Mouse (Mus musculus) forelimb bud, embryonic 11.5 days (tissue): ENCODE results near the gene Rpgrip1l.

ENCODE experiments used
- DNase-seq: peaks from one replicate; pipeline ENCODE4 v3.0.0-alpha.2; 2012; ENCODE audit warnings: low read depth, low spot score

The Rpgrip1l gene

DNA sequence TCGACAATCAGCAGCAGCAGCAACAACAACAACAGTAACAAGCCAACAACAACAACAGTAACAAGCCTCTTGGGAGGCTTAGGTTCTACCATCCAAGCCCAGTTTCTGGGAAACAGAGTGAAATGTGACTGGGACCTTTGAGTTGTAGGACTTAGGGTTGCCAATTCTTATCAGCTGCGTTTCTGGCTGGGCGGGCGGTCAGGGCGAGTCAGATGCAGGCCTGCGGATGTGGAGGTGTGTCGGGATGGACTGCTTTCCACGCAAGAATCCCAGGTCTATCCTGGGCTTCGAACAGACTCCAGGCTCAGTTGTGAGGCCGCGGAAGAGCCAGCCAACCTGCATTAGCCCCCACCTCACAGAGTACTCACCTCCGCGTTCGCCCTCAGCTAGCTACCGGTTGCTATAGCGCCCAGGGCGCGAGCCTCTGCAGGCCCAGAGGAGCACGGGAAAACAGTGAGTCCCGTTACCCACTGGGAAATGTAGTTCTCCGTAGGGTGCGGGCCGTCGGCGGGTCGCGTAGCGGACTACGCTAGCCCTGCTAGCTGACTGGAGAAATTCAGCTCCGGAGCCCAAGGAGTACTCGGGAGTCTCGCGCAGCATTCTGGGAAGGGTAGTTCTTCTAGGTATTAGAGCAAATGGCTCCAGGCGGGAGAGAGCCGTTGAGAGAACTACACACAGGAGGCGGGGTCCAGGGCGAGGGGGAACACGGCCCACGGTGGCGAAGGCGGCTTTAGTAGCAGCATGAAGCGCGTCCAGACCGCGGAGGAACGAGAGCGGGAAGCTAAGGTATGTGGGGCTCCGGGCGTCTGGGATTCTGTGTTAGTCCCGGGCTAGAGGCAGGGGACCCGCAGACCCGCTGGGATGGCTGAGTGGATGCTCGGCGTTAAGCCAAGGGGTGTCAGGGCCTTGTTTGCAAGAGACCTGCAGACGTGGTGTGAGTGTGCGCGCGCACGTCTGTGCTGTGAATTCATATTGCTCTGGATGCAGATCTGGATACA lies at the start of gene Rpgrip1l, which contains the start of gene Fto:
Gene Rpgrip1l (minus strand): TSS at position 428 of the 998 bp plus-strand sequence.
Gene Fto (plus strand): TSS at position 691 of the 998 bp plus-strand sequence.
- peak; percentile 99 for DNase-seq

- DNase-seq: no peak
Observed at GRCm38 (mm10) chr8:91360644-91361357, 47.7 kb upstream of the Rpgrip1l start.

DNA sequence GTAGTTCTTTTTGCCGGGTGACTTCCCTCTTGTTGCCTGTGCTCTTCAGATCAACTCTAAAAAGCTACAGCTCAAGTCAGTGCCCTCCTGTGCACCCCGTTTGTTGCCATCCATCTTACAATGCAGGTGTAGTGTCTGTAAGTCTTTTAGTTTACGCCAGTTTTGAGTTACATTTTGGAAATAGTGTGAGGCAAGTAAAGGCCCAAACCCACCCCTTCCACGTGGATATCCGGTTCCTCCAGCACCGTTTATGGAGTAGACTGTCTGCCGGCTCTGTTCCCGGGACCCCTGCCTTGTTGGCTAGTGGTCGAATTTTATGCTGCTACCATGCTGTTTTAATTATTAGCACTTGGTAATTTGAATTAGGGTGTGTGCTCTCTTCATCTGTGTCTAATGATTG lies 46.4 kb upstream of the Rpgrip1l start:
- DNase-seq: no peak

GRCm38 (mm10) chr8:91358016-91358415 lies 45.0 kb upstream of the Rpgrip1l start:
- no peak for DNase-seq

GRCm38 (mm10) chr8:91357493-91358014 lies 44.5 kb upstream of the Rpgrip1l start:
- DNase-seq: no peak

- no peak for DNase-seq
Observed at GRCm38 (mm10) chr8:91355956-91356699, 43.1 kb upstream of the Rpgrip1l start.

DNA sequence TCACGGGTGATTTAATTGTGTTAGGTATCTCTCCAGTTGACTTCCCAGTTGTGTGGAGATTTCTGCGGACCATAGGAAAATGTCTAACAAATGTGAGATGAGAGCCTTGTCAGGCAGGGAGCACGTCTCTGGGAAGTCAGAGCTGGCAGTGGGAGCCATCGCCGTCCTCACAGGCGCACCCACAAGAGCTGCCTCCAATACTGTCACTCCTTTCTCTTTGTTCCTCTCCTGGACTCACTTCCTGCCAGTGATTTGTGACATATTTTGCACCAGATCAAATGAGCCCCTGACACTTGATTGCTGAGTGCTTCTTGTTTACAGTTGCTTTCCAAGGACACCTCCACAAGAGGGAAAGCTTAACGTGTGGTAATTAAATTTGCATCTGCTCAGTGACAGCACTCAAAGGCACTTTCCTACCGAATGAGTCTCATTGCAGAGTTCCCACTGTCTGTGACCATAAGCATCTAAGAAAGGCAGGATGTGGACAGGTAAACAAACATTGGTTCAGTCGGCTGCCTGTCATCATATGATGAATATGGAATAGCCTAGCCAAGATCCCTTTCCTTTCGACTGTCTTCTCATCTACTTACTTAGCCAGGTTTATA lies 42.3 kb upstream of the Rpgrip1l start:
- no peak for DNase-seq

DNA sequence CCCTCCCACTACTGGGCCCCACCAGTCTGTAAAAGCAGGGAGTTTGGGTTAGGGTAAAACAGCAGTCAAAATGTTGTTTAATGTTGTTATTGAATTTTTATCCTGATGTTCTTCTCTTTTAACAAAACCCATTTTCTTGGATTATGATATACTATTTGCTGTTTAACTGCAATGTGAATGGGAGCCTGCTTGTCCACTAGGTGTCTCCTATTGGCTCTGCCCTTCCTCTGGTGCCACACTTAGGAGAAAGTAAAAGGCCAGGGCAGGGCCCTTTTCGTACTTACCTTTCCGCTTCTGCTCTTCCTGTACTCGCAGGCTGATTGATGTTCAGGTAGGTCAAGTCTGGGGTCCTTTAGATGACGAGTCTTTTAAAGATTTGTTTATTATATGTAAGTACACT lies 40.8 kb upstream of the Rpgrip1l start:
- no peak for DNase-seq

DNA sequence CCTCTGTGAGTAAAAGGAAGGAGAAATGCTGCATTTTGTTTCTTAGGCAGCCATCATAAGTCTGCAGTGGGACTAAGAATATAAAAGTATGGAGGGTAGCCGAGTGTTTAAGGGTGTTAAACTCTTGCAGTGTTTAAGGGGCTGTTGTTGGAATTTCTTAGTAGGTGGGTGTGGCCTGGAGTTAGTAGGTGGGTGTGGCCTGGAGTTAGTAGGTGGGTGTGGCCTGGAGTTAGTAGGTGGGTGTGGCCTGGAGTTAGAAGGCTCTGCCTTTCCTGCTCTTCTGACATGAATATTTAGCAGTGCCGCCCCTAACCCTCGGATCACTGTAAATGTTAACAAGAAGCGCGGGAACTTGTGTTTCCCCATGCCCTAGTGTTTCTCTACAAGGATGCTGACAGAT lies 40.0 kb upstream of the Rpgrip1l start:
- DNase-seq: no peak

DNA sequence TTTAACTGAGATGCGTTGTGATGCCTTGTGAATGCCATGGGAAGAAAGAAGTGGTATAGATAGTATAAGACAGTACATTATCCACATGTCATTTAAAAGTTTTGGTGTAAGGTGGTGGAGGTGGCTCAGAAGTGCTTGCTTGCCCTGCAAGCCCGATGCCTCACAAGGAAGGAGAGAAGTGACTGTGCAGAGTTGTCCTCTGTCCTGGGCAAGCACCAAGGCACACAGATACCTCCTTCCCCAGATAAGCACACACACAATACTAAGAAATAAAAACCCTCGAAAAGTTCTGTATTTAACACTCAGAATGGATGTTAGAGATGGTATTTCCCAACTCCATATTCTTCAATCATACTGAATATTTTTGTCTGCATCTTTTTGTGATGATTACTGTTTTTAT lies 39.5 kb upstream of the Rpgrip1l start:
- no peak for DNase-seq

GRCm38 (mm10) chr8:91350628-91351027 lies 37.6 kb upstream of the Rpgrip1l start:
- no peak for DNase-seq

GRCm38 (mm10) chr8:91349816-91350215 lies 36.8 kb upstream of the Rpgrip1l start:
- DNase-seq: no peak

- no peak for DNase-seq
Observed at GRCm38 (mm10) chr8:91347595-91347994, 34.5 kb upstream of the Rpgrip1l start.

DNA sequence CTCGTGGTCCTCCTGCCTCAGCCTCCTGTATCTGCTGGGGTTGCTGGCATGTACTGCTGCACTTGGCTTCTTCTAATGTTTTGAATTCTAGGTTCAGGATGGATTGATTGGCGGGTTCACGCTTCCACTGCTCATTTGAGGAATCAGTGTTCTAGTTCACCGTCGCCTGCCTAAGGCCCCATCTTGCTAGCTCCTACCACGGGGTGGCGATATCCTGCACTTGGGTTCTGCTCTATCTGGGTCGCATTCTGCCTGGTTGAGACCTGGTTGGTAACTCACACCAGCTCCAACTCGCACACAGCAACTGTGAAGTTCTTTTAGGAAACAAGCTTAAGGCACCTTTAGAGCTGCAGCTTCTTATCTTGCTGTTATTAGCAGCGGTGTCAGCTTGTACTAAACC lies 34.1 kb upstream of the Rpgrip1l start:
- DNase-seq: no peak

- DNase-seq: no peak
Observed at GRCm38 (mm10) chr8:91344659-91345058, 31.6 kb upstream of the Rpgrip1l start.

GRCm38 (mm10) chr8:91342798-91343197 lies 29.7 kb upstream of the Rpgrip1l start:
- DNase-seq: no peak

GRCm38 (mm10) chr8:91342196-91342595 lies 29.1 kb upstream of the Rpgrip1l start:
- DNase-seq: no peak

DNA sequence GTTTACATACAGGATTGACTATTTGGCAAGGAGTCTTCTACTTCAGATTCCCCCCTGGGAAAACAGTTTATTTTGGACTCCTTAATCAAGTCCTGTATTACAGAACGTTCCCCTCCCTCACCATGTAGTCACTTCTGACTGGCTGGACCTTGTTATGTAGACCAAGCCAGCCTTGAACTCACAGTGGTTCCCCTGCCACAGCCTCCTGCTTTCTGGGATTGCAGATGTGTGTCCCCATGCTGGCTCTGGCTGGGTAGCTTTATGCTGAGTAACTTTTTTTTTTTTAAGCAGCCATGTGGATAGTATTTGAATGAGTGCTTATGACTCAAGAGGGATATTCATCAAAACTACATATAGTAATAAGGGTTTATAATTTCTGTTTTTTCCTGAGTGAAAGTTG lies 27.7 kb upstream of the Rpgrip1l start:
- DNase-seq: no peak

- DNase-seq: no peak
Observed at GRCm38 (mm10) chr8:91339651-91340050, 26.6 kb upstream of the Rpgrip1l start.

DNA sequence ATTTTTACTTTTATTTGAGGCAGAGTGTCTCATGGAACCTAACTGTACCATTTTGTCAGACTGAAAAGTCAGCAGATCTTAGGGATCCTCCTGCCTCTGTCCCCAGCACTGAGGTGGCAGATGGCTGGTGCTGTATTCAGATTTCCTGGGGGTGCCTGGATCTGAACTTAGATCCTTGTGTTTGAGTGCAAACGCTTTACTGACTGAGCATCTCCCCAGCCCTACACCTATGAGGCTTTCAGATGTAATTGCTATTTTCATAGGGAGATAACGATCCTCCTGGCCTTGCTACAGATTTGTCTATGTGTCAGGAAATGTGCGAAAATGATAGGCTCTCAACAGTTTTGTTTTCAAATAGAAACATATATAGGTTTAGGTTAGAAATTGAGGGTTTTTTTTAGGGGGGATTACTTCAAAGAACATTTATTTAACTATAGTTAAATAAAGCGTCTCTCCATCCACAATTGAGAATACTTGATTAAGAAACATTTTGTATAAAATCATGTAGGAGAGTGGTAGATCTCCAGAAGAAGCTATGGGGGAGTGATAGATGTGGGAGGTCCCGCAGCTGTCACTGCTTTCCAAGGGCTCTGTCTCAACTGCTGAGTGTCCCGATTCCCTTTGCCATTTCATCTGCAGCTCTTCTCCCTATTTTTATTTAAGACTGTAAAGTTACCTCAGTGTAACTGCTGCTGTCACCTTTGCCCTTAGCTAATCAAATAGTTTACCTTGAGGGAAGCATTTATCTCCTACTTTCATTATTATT lies 25.5 kb upstream of the Rpgrip1l start:
- no peak for DNase-seq
